Mouse (Mus musculus): Measurements from ENCODE around the gene Cyth3. TPM values are rescaled to one million over a fixed set of nuclear protein-coding genes. Genes with fewer than 3 reads are reported as not detected.

The Cyth3 gene
- total RNA-seq, 4 experiments from 2014 or later, result 37.1 to 44.8 (median 39.0) TPM

GRCm38 (mm10) chr5:143615353-143615752, 6.9 kb upstream of the Cyth3 start:
- no peak for DNase-seq (ENCODE audit: low spot score in 2 of 2)

GRCm38 (mm10) chr5:143616116-143616515, 6.1 kb upstream of the Cyth3 start:
- no peak for DNase-seq (ENCODE audit: low spot score in 2 of 2)

DNA sequence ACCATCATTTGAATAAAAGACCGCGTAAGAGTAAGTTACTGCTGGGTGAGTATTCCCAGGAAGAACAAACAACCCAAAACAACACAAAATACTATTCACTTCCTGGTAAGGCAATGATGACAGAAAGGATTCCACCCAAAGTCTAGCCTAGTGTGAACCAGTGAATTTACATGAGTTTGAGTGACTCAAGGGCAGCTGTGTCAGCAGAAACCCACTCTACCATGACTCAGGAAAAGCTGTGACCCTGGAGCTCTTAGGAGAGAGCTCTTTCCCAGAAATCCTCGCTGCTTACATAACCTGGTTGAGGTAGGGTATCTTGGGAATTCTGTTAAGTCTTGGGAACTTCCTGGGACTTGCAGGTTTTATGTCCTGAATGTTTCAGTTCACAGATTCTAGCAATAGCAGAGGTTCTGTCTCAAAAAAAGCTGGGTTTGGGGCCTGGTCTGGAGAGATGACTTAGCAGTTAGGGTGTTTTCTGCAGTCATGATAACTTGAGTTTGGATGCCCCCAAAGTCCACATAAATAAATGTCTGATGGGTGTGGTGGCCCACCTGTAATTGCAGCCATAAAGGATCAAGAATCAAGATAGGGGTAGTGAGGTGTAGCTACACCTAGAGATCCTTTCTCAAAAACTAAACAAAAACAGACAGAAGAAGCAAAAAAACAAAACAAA, 5.5 kb upstream of the Cyth3 start:
- DNase-seq (ENCODE audit: low spot score in 2 of 2), result no peak

DNA sequence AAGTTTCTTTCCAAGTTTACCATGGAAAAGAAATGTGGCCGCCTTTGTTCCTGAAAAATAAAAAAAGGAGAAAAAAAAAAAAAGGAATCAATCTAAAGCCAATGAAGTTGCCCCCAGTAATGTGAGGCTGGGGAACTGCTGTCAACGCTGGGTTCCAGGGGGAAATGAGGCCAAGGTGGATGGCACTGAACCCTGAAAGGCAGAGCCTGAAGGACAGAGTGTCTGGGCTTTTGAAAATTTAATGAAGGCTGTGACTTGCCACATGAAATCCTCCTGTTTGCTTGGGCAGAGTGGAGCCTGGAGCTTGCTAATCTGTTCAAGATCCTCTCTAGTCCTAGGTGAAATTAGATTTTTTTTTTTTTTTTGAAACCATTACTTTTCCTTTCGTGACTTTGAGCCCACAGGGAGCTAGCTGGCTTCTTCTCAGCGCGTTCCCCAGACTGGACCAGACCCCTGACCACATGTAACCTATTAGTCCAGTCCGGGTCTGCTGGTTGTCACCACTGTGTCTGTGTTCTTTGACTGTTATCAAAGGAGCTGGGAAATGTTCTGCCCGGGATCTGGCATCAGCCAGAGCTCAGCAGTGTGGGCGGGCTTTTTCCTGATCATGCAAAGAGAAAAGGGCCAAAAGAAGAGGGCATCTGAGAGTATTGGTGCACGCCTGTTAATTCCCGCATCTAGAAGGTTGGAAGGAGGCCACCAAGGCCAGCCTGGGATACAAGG, 4.6 kb upstream of the Cyth3 start:
- DNase-seq (ENCODE audit: low spot score in 2 of 2), result no peak

DNA sequence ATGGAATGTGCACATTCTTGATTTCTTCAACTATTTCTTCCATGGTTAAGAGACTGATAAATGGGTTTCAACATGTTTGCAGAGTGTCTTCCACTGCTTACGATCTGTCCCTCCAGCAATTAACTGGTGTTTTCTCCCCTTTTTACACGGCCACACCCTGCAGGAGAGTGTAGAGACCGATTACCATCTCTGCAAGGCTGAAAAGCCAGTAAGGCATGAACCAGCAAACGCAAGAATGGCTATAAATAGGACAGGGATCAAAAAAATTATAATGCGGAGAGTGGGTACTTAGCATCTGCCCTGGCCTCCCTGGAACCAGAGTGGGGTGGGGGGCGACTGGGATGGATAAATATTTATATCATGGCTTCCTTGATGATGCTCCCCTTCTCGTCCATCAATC, 3.7 kb upstream of the Cyth3 start:
- no peak for DNase-seq (ENCODE audit: low spot score in 2 of 2)

GRCm38 (mm10) chr5:143620196-143620595, 2.1 kb upstream of the Cyth3 start:
- DNase-seq (ENCODE audit: low spot score in 2 of 2), result no peak

- DNase-seq (ENCODE audit: low spot score in 2 of 2), result peak in 1 of 2 experiments; percentile 52
Measured at GRCm38 (mm10) chr5:143620941-143621340, 1.3 kb upstream of the Cyth3 start.

DNA sequence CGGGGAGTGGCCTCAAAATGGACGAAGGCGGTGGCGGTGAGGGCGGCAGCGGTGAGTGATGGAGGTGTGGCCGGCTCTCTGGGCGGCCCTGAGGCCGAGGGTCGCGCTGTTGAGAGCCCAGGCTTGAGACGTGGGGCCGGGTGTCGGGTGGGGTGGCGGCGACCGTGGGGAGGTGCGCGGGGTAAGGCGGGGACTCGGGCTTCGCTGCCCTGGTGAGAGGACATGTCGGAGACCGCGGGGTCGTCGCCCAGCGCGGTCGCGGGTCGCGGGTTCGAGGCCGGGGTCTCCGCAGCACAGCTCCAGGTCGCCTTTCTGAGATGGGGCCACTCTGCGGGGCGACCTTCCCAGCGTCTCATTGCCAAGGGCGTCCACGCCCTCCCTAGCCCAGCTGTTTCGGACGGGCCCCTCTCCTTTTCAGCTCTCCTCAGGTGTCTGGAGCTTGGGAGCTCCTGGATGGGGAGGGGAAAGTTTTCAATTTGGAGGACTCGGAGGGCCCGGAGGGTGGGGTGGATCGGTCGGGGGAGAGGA, 440 bp downstream of the Cyth3 start:
- no peak for DNase-seq (ENCODE audit: low spot score in 2 of 2)

DNA sequence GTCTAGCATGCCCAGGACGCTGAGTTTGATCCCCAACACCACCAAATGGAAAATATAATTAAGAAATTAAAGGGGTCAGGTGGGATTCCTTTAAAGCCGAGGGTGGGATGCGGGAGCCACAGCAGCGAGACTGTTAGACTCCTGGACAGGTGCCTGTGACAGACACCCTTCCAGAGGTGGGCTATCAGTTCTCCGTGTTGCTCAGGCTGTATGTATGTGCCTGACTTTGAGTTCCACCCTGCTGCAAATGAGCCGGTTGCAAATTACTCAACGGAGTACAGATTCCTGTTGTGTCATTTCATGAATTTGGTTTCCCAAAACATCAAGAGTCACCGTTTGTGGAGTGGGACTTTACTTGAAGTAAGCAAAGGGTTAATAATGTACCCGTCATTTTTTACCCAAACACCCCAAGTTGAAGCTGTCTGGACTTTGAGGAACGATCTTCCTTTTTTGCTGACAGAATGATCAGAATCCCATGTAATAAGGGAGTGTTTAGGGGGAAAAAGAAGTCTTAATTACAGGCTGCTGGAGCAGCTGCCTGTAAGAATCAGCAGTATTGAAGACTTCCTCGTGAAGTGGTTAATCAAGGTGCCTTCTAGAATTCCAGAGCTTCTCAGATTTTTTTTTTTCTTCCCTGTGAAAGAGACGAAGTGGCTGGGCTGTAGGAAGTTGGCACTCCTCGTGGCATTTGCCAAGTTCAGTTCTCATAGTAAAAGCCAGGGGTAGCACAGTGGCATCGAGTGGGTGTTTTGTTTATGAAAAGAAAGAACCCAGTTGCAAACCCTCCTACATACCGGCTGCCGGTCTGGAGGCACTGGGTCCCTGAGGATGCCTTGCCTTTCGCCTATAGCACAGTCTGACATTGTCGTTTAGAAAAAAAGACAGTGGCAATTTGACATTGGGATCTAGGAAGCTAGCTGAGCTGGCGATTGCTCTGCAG, 1.4 kb downstream of the Cyth3 start:
- DNase-seq (ENCODE audit: low spot score in 2 of 2), result no peak

GRCm38 (mm10) chr5:143624449-143624848, 2.2 kb downstream of the Cyth3 start:
- DNase-seq (ENCODE audit: low spot score in 2 of 2), result no peak

DNA sequence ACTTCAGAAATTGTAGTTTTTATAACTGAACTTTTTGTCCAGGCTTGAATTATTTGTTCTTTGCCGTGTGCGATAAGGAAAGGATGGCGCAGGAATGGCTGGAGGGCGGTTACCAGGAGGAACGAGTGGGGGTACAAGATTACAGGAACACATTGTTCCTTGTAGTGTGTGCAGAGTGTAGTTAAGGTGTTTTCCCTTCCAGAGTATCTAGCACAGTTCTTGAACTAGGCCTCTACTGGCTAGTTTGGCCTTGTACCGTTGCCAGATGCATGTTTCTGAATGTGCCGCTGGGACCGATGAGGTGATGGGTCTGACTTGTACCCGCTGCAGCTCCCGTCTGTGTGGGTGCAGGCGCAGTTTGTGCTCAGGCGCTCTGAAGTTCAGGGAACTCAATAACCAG, 3.2 kb downstream of the Cyth3 start:
- DNase-seq (ENCODE audit: low spot score in 2 of 2), result no peak

- DNase-seq (ENCODE audit: low spot score in 2 of 2), result no peak
Measured at GRCm38 (mm10) chr5:143625940-143626588, 3.8 kb downstream of the Cyth3 start.

GRCm38 (mm10) chr5:143627507-143627906, 5.3 kb downstream of the Cyth3 start:
- no peak for DNase-seq (ENCODE audit: low spot score in 2 of 2)

DNA sequence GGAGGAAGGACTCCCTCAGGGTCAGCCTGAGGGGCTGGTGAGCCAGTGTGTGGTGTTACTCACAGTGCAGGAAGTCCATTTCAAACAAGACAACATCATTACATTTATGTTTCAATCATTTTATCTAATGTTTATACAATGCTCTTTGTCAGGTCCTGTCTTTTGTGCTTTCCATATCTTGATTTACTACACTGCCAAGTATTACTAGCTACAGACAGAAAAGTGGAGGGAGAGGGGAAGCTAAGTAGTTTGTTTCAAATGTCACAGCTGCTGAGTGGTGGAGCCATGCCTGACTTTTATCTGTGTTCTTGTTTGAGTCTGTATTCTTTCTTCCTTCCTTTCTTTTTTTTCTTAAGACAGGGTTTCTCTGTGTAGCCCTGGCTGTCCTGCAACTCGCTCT, 5.7 kb downstream of the Cyth3 start:
- no peak for DNase-seq (ENCODE audit: low spot score in 2 of 2)

- DNase-seq (ENCODE audit: low spot score in 2 of 2), result no peak
Measured at GRCm38 (mm10) chr5:143629686-143630085, 7.4 kb downstream of the Cyth3 start.

GRCm38 (mm10) chr5:143630214-143630613, 8.0 kb downstream of the Cyth3 start:
- no peak for DNase-seq (ENCODE audit: low spot score in 2 of 2)

DNA sequence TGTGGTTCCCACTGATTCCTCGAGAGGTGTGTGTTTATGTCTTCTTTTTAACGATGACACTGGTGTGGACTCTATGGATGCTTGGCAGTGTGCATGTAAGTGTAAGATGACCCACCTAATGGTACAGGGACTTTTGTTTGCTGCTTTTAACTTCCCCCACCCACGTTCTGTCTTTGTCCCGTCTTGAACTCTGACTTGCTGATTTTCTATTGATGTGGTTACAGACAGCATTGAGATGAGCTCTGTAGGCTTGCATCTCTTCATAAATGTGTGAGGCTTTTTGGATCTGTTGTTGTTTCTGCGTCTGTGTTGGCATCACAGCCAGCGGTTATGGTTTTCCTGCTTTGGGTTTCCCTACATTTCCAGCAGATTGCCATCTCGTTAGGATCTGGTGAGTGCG, 8.5 kb downstream of the Cyth3 start:
- no peak for DNase-seq (ENCODE audit: low spot score in 2 of 2)

GRCm38 (mm10) chr5:143631559-143631958, 9.3 kb downstream of the Cyth3 start:
- DNase-seq (ENCODE audit: low spot score in 2 of 2), result no peak

DNA sequence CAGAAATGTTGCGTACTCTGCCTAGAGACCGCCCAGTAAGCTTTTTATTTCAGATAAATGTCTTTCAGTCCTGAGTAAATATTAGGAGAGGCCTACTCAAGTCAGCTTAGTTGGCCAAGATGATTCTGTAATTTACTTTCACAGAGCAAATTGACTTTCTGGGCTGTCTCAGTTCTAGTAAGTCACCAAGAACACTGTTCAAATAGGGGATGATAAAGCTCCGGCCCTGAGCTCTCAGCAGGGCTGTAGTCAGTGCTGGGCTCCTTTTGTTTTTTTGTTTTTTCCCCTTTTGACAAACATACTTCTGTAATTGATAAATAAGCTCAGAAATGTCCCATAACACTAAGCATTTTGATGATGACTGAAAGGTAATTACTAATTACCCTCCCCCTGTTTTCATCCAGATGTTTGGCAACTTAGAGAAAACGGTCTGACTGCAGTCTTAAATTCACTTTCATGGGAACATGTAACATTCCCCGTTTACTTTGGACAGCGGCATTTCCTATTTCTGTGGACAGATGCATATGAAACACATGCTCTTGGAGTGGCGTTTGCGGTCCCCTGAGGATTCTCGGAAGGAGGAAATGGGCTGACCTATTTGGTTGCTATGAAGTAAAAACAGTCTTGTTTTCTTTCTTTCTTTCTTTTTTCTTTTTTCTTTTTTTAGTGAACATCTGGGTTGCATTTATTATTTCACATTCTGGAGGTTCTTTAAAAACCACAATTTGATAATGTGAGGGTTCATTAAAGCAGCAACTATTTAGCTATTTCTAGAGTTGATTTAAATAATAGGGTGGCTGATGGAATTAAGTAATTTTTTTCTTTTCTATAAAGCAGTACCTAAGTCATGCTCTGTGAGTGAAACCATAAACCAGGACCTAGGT, 10.7 kb downstream of the Cyth3 start:
- no peak for DNase-seq (ENCODE audit: low spot score in 2 of 2)

- DNase-seq (ENCODE audit: low spot score in 2 of 2), result no peak
Measured at GRCm38 (mm10) chr5:143633558-143633871, 11.3 kb downstream of the Cyth3 start.
